Mouse (Mus musculus): ENCODE data around the gene Hsfy2. TPM values are rescaled to one million over a fixed set of nuclear protein-coding genes. Genes with fewer than 3 reads are reported as not detected.

Hsfy2 gene
- total RNA-seq (2023) = not detected

DNA sequence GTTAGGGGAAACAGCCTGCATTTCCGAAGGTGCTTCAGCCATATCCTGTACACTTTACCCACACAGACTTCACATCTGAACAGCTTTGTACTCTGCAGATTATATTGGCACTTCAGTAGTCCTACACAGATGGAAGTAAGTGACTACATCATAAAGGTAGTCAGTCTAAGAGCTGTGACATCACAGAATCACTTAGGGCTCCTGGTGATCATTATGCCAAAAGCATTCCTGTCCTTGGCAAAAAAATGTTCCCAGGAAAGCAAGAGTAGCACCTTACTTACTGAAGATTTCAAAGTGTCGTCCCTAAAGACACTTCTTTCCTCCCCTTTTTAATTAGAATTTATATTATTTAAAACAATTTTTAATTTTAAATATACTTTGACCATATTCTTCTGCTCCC lies at the start of gene Hsfy2:
Gene Hsfy2, minus strand, starts transcription at position 101 of the 400 bp plus-strand sequence.

